Mouse (Mus musculus) stomach, postnatal 0 days (tissue): ENCODE data around the gene Best2. TPM values are rescaled to one million over a fixed set of nuclear protein-coding genes. Genes with fewer than 3 reads are reported as not detected.
A peak's percentile ranks its signal among the peaks of the same experiment; 100 is the strongest.

Experiments
- ATAC-seq: fragments of 200-750 bp; cut with Nextera tagmentation; 2 replicates; pipeline ENCODE4 v1.8.0; 2017; ENCODE audit not compliant: low FRiP score, low TSS enrichment
- DNase-seq: peaks from one replicate; pipeline ENCODE4 v3.0.0-alpha.2; 2016; ENCODE audit warnings: low spot score
- H3K27ac ChIP-seq: fragments of 300-500 bp; sonication (generic); replicated peaks from 2 replicates; pipeline ENCODE4 v1.5.1; 2014; ENCODE audit warnings: mild to moderate bottlenecking, control low read depth
- H3K27me3 ChIP-seq: fragments of 300-500 bp; sonication (generic); 2 replicates; pipeline ENCODE4 v1.6.1; 2014; ENCODE audit warnings: low read length; ENCODE audit not compliant: control insufficient read depth, insufficient read depth
- H3K36me3 ChIP-seq: fragments of 300-500 bp; sonication (generic); 2 replicates; pipeline ENCODE4 v1.6.1; 2014; ENCODE audit warnings: low read length, mixed read lengths; ENCODE audit not compliant: control insufficient read depth, insufficient read depth
- H3K4me1 ChIP-seq: fragments of 300-500 bp; sonication (generic); replicated peaks from 2 replicates; pipeline ENCODE4 v1.6.1; 2014; ENCODE audit warnings: antibody characterized with exemption; ENCODE audit not compliant: control insufficient read depth, insufficient read depth
- H3K4me2 ChIP-seq: fragments of 300-500 bp; sonication (generic); replicated peaks from 2 replicates; pipeline ENCODE4 v1.6.1; 2014; ENCODE audit warnings: low read depth, mild to moderate bottlenecking, control low read depth, moderate library complexity
- H3K4me3 ChIP-seq: fragments of 300-500 bp; sonication (generic); 2 replicates; pipeline ENCODE4 v1.5.1; 2014; ENCODE audit warnings: low read depth, low read length, control low read depth
- H3K9ac ChIP-seq: fragments of 300-500 bp; sonication (generic); 2 replicates; pipeline ENCODE4 v1.6.1; 2014; ENCODE audit warnings: mild to moderate bottlenecking, low read length, control low read depth, mixed read lengths
- H3K9me3 ChIP-seq: fragments of 300-500 bp; sonication (generic); 2 replicates; pipeline ENCODE4 v1.6.1; 2016; ENCODE audit warnings: low read length; ENCODE audit not compliant: control insufficient read depth
- CTCF ChIP-seq: IDR thresholded peaks from 2 replicates; pipeline ENCODE4 v1.5.1; 2016; ENCODE audit warnings: antibody characterized with exemption, low read depth, mild to moderate bottlenecking, moderate library complexity
- EP300 ChIP-seq: optimal IDR thresholded peaks from 2 replicates; pipeline ENCODE3; 2016; ENCODE audit warnings: antibody characterized with exemption
- WGBS: fragments of 180-500 bp; shearing (Covaris S2); extraction: QIAGEN DNeasy Blood & Tissue Kit; methylation state at CpG from one replicate; pipeline ENCODE4 v1.1.7; 2014; 5-methylcytosine and 5-hydroxymethylcytosine counted together
- polyA plus RNA-seq: library from polyadenylated mRNA; unstranded; fragments of >200 nt; fragmentation: Nextera tagmentation; extraction: Ambion mirVana; gene quantifications from 2 replicates; pipeline ENCODE4 v1.2.1, GENCODE M21; 2015

The Best2 gene
- polyA plus RNA-seq, 1 experiment from 2014 or later, result 0.16 TPM

GRCm38 (mm10) chr8:85017209-85017608 is 2.9 kb upstream of the Best2 start:
- no peak overlapping the region for H3K4me2 ChIP-seq
- no peaks in the 10 kb centered on the region for H3K9me3 ChIP-seq
- H3K4me3 ChIP-seq, result no peak overlapping the region
- ATAC-seq (no peak), DNase-seq (no peak)
- H3K36me3 ChIP-seq, result peaks cover 27% of the 10 kb centered on the region
- H3K27ac ChIP-seq, result peak overlapping the region; percentile 78
- no peaks in the 10 kb centered on the region for H3K27me3 ChIP-seq
- TF ChIP-seq CTCF, result peak; percentile 40
- no peak for TF ChIP-seq EP300
- WGBS, result 31% methylated on average over 5 of the region's 5 CpGs
- H3K4me1 ChIP-seq, result no peaks in the 10 kb centered on the region
- H3K9ac ChIP-seq, result 0 out of 2 replicates have a peak overlapping the region, but pooled peaks have one; percentile 18

GRCm38 (mm10) chr8:85016724-85017123 is 2.4 kb upstream of the Best2 start:
- Histone ChIP-seq H3K9ac (no peak overlapping the region), H3K27me3 (no peaks in the 10 kb centered on the region), H3K4me2 (no peak overlapping the region), H3K36me3 (peaks cover 25% of the 10 kb centered on the region), H3K4me3 (no peak overlapping the region), H3K4me1 (no peaks in the 10 kb centered on the region), H3K9me3 (no peaks in the 10 kb centered on the region), H3K27ac (peak overlapping the region; percentile 78)
- WGBS, result 47% methylated on average over 10 of the region's 10 CpGs
- ATAC-seq (no peak), DNase-seq (no peak)
- TF ChIP-seq CTCF (no peak), EP300 (no peak)

DNA sequence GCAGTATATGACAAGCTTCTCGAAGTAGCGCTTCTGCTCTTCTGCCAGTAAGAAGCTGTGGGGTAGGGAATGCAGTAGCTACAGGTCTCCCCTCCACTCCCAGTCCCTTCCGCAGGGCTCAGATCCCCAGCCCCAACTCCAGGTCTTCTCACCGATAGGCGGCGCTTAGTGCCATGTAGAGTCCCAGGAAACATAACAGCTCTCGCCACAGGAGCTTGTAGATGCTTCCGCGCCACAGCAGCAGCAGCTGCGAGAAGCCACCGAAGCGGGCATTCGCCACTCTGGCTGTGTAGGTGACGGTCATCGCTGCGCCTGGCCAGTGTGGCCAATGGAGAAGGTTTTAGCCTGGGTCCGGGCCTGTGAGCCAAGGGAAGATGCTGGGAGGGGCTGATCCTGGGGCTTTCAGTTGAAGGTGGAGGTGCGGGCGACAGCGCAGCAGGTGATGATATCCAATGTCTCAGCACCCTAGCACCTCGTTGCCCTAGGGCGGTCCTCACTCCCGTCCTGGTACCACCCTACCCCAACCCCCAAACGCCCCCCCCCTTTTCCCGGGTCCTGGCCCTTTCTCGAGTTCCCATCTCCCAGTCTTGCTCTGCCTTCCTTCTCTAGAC is 996 bp downstream of the Best2 start:
- 4% methylated on average over 26 of the region's 26 CpGs for WGBS
- H3K27me3 ChIP-seq, result 0 out of 2 replicates have a peak, but pooled peaks cover 4% of the 10 kb centered on the region
- ATAC-seq (peak; percentile 49; the same call in 1 of the 2 replicates), DNase-seq (peak; percentile 85)
- H3K27ac ChIP-seq, result no peak overlapping the region
- H3K9ac ChIP-seq, result peak overlapping the region; percentile 47; the same call in 1 of the 2 replicates
- peaks cover 4% of the 10 kb centered on the region; the same call in 1 of the 2 replicates for H3K36me3 ChIP-seq
- TF ChIP-seq EP300, result no peak
- peak; percentile 82 for TF ChIP-seq CTCF
- no peaks in the 10 kb centered on the region for H3K9me3 ChIP-seq
- no peaks in the 10 kb centered on the region for H3K4me1 ChIP-seq
- peak overlapping the region; percentile 31 for H3K4me3 ChIP-seq
- peak overlapping the region; percentile 62 for H3K4me2 ChIP-seq

DNA sequence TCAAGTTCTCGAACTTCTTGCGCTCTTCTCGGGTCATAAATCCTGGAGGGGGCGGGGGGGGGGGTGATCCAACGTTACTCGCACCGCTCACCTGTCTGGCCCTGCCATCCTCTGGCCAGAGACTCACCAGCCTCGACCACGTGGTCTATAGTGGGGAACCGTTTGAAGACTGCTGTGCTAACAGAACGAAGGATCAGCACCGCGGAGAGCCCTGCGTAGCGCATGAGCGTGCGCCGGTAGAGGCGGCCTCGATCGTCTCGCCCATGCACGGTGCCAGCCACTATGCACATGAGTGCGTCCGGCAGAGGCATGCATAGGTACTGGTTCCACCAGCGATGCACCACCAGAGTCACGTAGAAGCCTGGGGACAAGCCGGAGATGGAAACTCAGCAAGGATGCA is 3.1 kb downstream of the Best2 start:
- Histone ChIP-seq H3K4me1 (no peaks in the 10 kb centered on the region), H3K36me3 (no peaks in the 10 kb centered on the region), H3K27me3 (0 out of 2 replicates have a peak, but pooled peaks cover 4% of the 10 kb centered on the region), H3K9ac (no peak overlapping the region), H3K4me2 (no peak overlapping the region), H3K4me3 (no peak overlapping the region), H3K27ac (no peak overlapping the region), H3K9me3 (no peaks in the 10 kb centered on the region)
- DNase-seq, result no peak
- 10% methylated on average over 28 of the region's 28 CpGs for WGBS
- TF ChIP-seq EP300 (no peak), CTCF (no peak)
- peak; percentile 56; the same call in 1 of the 2 replicates for ATAC-seq

DNA sequence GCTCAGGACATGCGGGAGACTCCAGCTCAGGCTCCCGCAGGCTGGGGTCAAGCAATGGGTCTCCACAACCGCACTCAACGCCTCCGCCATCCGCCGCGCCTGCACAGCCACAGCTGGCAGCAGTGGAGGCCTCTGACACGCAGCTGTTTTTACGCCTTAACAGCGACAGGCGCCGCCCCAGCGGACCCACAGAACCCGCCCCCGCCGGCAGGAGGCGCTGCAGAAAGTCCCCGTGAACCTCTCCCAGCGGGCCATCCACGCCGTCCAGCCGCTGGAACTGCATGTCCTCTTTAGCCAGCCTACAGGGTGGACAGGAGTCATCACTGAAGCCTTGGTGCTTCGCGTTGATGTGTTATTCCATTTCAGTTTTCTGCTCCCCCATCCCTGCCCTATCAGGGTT is 6.6 kb downstream of the Best2 start:
- peak; percentile 77 for DNase-seq
- ATAC-seq, result peak; percentile 30; the same call in 1 of the 2 replicates
- Histone ChIP-seq H3K9ac (no peak overlapping the region), H3K9me3 (no peaks in the 10 kb centered on the region), H3K27me3 (0 out of 2 replicates have a peak, but pooled peaks cover 4% of the 10 kb centered on the region), H3K4me1 (no peaks in the 10 kb centered on the region), H3K4me3 (no peak overlapping the region), H3K4me2 (no peak overlapping the region), H3K36me3 (no peaks in the 10 kb centered on the region), H3K27ac (no peak overlapping the region)
- no peak for TF ChIP-seq EP300
- TF ChIP-seq CTCF, result peak; percentile 68
- WGBS, result 16% methylated on average over 22 of the region's 25 CpGs

GRCm38 (mm10) chr8:84997649-84998295 is 16.6 kb downstream of the Best2 start:
- H3K27ac ChIP-seq, result no peak overlapping the region
- WGBS, result 13% methylated on average over 19 of the region's 19 CpGs
- no peaks in the 10 kb centered on the region for H3K4me1 ChIP-seq
- DNase-seq (peak; percentile 94), ATAC-seq (peak; percentile 80)
- no peaks in the 10 kb centered on the region for H3K27me3 ChIP-seq
- no peaks in the 10 kb centered on the region for H3K36me3 ChIP-seq
- TF ChIP-seq CTCF (peak; percentile 98), EP300 (no peak)
- H3K4me2 ChIP-seq, result no peak overlapping the region; the same call in 1 of the 2 replicates
- no peak overlapping the region for H3K4me3 ChIP-seq
- H3K9ac ChIP-seq, result peak overlapping the region; percentile 31; the same call in 1 of the 2 replicates
- no peaks in the 10 kb centered on the region for H3K9me3 ChIP-seq
